Mouse (Mus musculus) lung, adult 2 months (tissue): ENCODE data around the gene Grip1.

Source experiments
- CTCF ChIP-seq: fragments of 200-500 bp; IDR thresholded peaks from 2 replicates; pipeline ENCODE4 v1.5.1; 2011; ENCODE audit warnings: mild to moderate bottlenecking, low read length, control low read depth; ENCODE audit not compliant: insufficient read depth
- POLR2A ChIP-seq: fragments of 200-500 bp; IDR thresholded peaks from 2 replicates; pipeline ENCODE4 v1.6.1; 2011; ENCODE audit warnings: low read depth, mild to moderate bottlenecking, control low read depth, low read length, borderline replicate concordance; ENCODE audit errors: extremely low read depth

- TF ChIP-seq POLR2A (no peak), CTCF (no peak)
Observed at GRCm38 (mm10) chr10:119876721-119877120, 423.1 kb downstream of the Grip1 start.
